Mouse (Mus musculus) splenic B cell, adult 2 months (primary cell): Measurements from ENCODE around the gene Psma4.
A peak's percentile ranks its signal among the peaks of the same experiment; 100 is the strongest.

ENCODE experiments used
- DNase-seq: peaks from one replicate; pipeline ENCODE4 v3.0.0-alpha.2; 2011; ENCODE audit warnings: low read depth, low spot score
- H3K27me3 ChIP-seq: 2 replicates; pipeline ENCODE4 v1.6.1; 2012; ENCODE audit warnings: mild to moderate bottlenecking, low read length, moderate library complexity, mixed read lengths; ENCODE audit not compliant: control insufficient read depth, poor library complexity, insufficient read depth, severe bottlenecking
- H3K36me3 ChIP-seq: 2 replicates; pipeline ENCODE4 v1.6.1; 2012; ENCODE audit warnings: mild to moderate bottlenecking, low read length, moderate library complexity, mixed read lengths; ENCODE audit not compliant: control insufficient read depth, poor library complexity, insufficient read depth, severe bottlenecking

Gene Psma4

DNA sequence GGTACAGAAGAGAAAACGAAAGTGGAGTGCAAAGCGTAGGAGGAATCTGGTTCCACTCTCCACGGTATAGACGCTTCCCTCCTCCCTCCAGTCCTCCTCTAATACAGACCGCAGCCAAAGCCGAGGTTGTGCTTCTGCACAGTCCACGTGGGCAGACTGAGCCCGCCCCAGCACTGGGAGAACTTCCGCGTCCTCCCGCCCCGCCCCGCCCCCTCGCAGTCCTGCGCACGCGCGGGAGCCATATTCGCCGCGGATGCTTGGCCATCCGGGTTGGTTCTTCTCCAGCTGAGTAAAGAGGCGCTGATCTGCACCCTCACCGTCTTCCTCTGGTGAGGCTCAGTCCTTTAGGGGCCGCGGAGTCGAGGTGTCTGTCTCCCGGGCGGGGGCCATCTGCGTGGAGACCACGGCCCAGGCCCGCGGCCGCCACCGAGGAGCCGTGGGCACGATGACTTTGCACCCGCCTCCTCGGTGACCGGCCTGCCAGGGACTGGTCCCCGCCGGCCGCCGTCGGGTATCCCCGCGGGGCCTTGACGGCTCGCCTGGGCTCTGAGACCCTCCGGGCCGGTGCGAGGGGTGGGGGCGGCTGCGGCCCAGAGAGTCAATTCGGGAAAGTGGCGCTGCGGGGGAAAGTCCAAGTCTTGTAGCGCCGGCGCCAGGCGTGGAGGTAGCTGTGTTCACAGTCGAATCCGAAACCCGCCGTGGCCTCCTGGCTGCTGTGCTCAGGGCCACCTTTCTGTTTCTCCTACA is at the start of gene Psma4, which contains the start of gene AY074887:
Psma4 (plus strand) TSS at position 216 of the 747 bp plus-strand sequence.
AY074887 (minus strand) TSS at position 424 of the 747 bp plus-strand sequence.
- peak; percentile 95 for DNase-seq
- peaks cover 8% of the 10 kb centered on the region for H3K36me3 ChIP-seq

DNA sequence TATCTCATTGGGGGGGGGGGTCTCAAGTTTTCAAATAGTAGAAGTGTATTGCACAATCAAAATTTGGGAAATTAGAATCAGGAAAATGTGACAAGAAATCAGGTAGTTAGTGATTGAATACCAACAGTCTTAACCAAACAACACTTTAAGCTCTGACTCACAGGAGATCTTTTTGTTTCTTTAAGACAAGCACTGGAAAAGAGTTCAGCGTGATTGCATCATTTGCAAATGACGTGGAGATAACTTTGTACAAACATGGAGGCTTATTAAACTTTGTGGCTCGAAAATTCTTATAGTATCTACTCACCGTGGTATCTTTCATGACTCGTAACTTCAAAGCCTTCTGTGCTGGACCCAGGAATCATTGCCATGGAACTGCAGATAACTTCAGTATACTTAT is 41.1 kb upstream of the Psma4 start:
- Histone ChIP-seq H3K36me3 (peaks cover 2% of the 10 kb centered on the region; the same call in 1 of the 2 replicates), H3K27me3 (no peaks in the 10 kb centered on the region)
- no peak for DNase-seq

More for the DNA sequence above, at the start of gene Psma4, which contains the start of gene AY074887:
- no peaks in the 10 kb centered on the region for H3K27me3 ChIP-seq

DNA sequence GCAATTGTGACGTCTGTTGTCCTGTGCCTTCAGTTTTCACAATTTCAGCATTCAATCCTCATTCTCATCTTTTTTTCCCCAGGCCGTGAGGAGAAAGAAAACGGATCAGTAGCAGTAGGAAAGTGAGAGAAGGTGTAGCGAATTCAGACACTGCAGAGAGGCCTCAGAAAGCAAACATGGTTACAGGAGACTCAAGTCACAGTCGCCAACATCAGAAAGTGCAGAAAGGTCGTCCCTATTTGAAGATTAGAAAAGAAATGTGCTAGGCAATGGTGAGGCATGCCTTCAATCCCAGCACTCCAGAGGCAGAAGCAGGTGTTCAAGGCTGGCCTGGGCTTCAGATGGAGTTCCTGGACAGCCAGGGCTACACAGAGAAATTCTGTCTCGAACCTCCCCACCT is 35.0 kb upstream of the Psma4 start:
- H3K36me3 ChIP-seq, result no peaks in the 10 kb centered on the region
- no peaks in the 10 kb centered on the region for H3K27me3 ChIP-seq
- no peak for DNase-seq

DNA sequence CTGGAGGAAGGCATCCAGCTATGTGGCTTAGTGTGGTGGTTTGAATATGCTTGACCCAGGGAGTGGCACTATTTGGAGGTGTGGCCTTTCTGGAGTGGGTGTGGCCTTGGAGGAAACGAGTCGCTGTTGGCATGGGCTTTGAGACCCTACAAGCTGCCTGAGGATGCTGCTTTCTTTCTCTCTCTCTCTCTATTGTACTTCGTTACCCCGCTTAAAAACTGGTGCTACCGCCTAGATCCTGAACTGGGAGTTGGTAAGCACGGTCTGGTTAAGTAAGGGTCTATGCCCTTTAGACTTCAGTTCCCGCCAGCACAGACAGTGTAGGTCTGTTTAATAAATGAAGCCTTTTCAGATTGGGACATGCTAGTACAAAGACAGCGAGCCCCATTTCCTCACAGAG is 34.2 kb upstream of the Psma4 start:
- Histone ChIP-seq H3K27me3 (no peaks in the 10 kb centered on the region), H3K36me3 (no peaks in the 10 kb centered on the region)
- peak; percentile 7 for DNase-seq

DNA sequence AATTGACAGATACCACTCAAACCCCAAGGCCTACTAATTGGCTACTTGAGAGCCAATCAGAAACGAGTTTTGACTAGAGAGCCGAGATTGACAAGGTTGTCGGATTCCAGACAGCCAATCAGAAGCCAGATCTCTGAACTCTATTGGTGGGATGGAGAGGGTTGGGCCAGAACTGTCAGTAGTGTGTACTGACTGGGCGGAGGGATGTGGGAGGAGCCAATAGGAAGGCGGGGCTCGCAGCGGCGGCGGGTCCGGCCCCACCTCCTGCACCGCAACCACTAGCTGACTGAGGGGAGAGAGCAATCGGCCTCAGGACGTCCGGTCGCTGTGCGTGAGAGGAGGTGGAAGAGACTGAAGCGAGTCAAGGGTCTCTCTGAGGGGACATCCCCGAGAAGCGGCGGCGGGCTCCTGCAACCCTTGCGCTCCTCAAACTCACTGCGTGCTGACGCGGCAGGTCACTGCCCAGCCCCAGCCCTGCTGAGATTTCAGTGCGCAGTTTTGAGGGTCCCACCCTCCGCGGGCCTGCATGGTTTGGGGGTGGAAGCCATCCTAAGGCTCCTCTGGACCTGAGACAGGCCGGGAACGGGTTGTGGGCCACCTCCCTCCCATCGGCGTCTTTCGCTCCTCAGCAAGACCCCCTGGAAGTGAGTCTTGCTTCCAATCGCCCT is 33.4 kb upstream of the Psma4 start, which contains the start of gene Hykk:
Hykk (plus strand) TSS at position 274 of the 668 bp plus-strand sequence.
- Histone ChIP-seq H3K36me3 (no peaks in the 10 kb centered on the region), H3K27me3 (no peaks in the 10 kb centered on the region)
- DNase-seq, result peak; percentile 90

DNA sequence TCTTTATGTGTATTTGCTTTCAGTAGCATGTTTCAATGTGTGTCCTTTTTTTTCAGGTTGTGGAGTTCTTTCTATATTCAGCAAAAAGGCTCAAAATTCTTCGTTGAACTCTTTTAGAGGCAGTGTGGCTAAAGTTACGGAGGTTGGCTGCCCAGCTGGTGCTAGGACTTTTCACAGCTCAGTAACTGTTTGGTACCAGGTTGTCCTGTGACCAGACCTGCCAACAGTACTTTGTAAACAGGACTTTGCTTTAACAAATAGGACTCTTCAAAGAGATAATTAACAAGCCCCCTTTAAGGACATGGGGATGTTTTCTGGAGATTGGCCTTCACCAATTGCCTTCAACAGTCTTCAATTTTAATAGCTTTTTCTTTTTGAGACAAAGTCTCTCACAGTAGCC is 32.4 kb upstream of the Psma4 start:
- Histone ChIP-seq H3K27me3 (no peaks in the 10 kb centered on the region), H3K36me3 (no peaks in the 10 kb centered on the region)

DNA sequence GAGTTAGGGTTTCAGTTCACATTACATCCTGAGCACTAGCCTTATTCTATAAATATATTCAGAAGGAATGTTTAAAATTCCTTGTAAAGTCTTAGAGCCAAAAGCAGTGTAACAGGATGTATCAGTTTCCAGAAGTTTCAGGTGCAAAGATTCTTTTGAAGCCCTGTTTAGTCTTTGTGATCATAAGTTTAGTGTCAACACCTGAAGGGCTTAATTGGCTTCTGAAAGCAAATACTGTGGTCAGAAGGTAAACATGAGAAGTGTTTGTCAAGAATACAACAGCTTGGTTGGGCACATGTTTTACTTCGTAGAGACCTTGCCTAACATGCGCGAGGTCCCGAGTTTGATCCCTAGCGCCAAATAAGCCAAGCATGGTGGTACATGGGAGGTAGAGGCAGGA is 31.8 kb upstream of the Psma4 start:
- no peak for DNase-seq
- H3K27me3 ChIP-seq, result no peaks in the 10 kb centered on the region
- no peaks in the 10 kb centered on the region for H3K36me3 ChIP-seq

More for the DNA sequence above, 32.4 kb upstream of the Psma4 start:
- no peak for DNase-seq

DNA sequence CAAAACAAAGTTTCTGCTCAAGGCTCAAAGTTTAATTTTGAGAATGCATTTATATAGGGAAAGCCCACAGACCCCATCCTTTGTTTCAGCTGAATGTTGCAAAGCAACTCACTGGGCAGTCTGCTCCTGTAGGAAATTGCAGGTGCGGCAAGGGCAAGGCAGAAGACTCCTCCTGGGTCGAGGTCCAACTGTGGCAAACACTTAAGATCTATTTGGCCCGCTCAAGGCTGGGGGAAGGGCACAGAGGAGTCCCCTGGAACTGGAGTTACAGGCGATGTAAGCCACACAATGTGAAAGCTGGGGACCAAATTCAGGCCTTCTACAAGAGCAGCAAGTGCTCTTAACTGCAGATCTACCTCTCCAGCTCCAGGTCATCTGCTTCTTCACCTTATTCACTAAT is 30.6 kb upstream of the Psma4 start:
- Histone ChIP-seq H3K27me3 (no peaks in the 10 kb centered on the region), H3K36me3 (no peaks in the 10 kb centered on the region)
- no peak for DNase-seq

DNA sequence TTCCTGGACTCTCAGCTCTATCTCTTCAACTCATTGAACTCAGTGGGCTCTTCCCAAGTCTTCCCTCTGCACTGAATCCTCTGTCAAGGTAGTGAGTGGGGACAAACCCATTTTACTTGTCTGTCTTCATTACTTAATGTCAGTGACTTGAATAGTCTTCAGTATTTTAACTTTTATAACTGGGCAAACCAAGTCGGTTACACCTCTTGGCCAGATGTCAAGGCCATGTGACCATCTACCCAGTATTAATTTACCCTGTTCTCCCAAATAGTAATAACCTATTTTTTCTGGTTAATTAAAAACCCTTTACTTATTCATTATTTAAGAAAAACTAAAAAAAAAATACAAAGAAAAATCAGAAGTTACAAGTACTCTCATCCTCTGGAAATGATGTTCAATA is 19.8 kb upstream of the Psma4 start:
- Histone ChIP-seq H3K27me3 (no peaks in the 10 kb centered on the region), H3K36me3 (no peaks in the 10 kb centered on the region)
- no peak for DNase-seq

DNA sequence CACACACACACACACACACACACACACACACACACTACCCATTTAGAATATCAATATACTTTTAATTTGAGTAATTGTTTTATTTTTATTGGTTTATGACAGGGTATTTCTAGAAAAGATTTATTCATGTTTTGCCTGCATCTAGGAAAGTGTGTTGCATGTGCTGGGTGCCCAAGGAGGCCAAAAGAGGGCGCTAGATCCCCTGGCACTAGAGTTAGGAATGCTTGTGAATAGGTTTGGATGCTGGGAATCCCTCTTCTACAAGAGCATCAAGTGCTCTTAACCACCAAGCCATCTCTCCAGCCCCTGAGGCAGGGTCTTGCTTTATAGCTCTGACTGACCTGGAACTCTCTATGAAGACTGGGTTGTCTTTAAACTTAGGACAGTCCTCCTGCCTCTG is 18.8 kb upstream of the Psma4 start:
- H3K36me3 ChIP-seq, result no peaks in the 10 kb centered on the region
- DNase-seq, result no peak
- no peaks in the 10 kb centered on the region for H3K27me3 ChIP-seq

DNA sequence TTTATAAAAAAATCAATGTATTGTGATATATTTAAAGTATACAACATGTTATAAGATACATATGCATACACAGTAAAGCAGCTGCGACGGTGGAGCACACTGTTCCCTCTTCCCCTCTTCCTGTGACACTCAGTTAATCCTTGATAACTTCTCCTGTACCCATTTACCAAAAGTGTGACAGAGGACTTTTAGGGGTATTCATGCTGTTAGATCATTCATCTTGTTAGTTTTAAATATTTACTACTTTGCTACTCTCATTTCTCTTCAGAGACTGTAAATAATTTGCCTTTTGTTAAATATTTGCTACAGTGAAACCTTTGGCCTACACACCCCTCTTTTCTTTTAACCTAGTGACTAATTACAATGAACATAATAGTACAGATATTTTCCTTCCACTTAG is 18.2 kb upstream of the Psma4 start:
- DNase-seq, result no peak
- Histone ChIP-seq H3K27me3 (no peaks in the 10 kb centered on the region), H3K36me3 (no peaks in the 10 kb centered on the region)

DNA sequence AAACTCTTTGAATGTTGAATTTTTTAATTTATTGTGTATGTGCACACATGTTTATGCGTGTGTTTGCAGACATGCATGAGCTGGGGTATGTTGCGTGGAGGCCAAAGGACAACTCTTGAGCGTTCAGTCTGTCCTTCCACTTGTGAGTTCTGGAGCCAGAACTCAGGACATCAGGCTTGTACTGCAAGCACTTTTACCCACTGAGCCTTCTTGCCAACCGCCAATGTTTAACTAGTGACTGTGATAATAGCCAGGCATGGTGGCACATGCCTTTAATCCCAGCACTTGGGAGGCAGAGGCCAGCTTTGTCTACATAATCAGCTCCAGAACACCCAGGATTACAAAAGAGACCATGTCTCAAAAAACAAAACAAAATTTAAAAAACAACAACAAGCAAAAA is 8.5 kb upstream of the Psma4 start:
- Histone ChIP-seq H3K27me3 (no peaks in the 10 kb centered on the region), H3K36me3 (no peaks in the 10 kb centered on the region)
- DNase-seq, result no peak

DNA sequence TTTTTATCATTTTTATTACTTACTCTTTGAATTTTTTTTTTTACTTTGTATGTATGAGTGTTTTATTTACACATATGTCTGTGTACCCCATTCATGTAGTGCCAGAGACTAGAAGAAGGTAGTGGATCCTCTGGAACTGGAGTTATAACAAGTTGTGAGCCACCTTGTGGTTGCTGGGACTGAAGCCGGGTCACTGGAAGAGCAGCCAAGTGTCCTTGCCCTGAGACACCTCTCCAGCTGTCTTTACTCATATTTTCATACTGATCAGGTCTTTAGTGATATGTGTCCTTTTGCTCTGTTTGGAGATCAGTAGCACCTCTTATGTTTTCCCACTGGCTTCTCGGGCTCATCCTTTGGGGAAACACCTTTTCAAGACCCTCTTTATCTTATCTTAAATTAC is 6.1 kb upstream of the Psma4 start:
- no peaks in the 10 kb centered on the region for H3K36me3 ChIP-seq
- no peaks in the 10 kb centered on the region for H3K27me3 ChIP-seq
- DNase-seq, result no peak

DNA sequence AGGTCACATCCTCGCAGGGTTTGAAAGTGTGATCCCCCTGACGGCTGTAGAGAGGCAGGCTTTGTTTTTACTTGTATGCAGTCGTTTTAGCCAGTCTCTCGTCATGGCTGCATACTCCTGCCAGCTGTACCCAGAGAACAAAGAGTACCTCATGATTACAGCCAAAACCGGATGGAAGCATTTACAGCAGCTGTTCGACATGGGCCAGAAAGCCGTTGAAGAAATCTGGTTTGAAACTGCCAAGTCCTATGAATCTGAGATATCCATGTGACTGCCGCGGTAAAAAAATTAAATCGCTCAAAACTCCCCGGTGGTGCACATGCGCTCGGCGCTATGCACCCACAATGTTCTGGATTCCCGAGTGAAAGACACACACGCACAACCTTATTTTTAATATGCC is 4.3 kb upstream of the Psma4 start:
- no peak for DNase-seq

DNA sequence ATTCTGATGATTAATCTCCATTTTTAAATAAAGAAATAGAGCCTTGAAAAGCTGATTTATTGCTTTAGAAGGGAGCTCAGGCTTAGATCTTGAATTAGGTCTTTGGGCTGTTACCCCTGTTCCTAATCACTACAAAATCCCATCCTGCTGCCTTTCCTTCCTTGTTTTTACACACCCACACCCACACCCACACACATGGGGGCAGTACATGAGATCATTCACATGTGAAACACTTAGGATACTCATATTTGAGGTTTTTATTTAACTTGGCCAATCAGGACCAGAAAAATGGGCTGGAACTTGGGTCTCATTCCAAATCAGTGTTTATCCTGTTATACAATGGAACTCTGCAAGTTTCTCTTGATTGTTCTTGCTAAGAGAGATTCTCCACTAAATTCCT is 1.1 kb upstream of the Psma4 start:
- DNase-seq, result no peak
- H3K27me3 ChIP-seq, result no peaks in the 10 kb centered on the region
- peaks cover 8% of the 10 kb centered on the region; the same call in 1 of the 2 replicates for H3K36me3 ChIP-seq

More for the DNA sequence above, 4.3 kb upstream of the Psma4 start:
- no peaks in the 10 kb centered on the region for H3K27me3 ChIP-seq
- H3K36me3 ChIP-seq, result no peaks in the 10 kb centered on the region
